Mouse (Mus musculus): ENCODE measurements around the gene Spesp1. TPM values are rescaled to one million over a fixed set of nuclear protein-coding genes. Genes with fewer than 3 reads are reported as not detected.

Gene Spesp1
- total RNA-seq, 2 experiments from 2014 or later = 0.16 TPM; not detected in 1

DNA sequence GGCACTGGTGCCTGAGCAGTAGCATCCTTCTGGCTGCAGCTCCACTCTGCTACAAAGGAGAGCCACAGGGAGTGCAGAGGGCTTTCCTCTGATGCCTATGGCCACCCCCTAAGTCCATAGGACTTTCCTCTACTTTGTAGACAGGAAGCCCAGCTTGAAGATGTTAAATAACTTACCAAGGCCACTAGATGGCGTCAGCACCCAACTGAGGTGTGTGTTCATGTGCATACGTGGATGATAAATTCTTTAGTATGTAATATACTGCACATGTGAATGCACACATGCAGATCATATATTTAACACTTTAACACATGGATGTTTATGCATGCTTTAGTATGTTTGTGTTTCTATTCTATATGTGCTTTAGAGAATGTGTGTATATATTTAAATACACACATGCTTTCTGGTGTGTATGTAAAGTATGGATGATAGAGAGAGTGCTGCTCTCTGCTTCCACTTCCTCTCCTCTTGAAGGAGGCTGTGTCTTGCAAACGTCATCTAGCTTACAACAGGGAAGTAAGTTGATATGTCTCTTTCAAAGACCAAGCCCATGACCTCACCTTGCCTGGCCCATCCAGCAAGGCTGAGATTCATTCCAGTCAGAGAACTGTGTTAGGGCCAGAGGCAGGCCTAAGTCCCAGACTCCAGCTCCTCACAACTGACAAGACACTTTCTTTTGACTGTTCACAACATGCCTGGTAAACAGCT lies 28.1 kb downstream of the Spesp1 start:
- DNase-seq (ENCODE audit: low spot score in 2 of 2) = no peak
- intact Hi-C loops (cut with DNase I) = loop anchor here (2.0 kb wide), 1 partner anchor 39 kb away; no protein-coding TSS in a partner anchor

- intact Hi-C loops (cut with DNase I) = no loop called here
- no peak for DNase-seq (ENCODE audit: low spot score in 2 of 2)
Measured at GRCm38 (mm10) chr9:62250296-62250695, 31.7 kb downstream of the Spesp1 start.

GRCm38 (mm10) chr9:62246380-62246942 lies 35.5 kb downstream of the Spesp1 start:
- DNase-seq (ENCODE audit: low spot score in 2 of 2) = no peak
- intact Hi-C loops (cut with DNase I) = no loop called here

DNA sequence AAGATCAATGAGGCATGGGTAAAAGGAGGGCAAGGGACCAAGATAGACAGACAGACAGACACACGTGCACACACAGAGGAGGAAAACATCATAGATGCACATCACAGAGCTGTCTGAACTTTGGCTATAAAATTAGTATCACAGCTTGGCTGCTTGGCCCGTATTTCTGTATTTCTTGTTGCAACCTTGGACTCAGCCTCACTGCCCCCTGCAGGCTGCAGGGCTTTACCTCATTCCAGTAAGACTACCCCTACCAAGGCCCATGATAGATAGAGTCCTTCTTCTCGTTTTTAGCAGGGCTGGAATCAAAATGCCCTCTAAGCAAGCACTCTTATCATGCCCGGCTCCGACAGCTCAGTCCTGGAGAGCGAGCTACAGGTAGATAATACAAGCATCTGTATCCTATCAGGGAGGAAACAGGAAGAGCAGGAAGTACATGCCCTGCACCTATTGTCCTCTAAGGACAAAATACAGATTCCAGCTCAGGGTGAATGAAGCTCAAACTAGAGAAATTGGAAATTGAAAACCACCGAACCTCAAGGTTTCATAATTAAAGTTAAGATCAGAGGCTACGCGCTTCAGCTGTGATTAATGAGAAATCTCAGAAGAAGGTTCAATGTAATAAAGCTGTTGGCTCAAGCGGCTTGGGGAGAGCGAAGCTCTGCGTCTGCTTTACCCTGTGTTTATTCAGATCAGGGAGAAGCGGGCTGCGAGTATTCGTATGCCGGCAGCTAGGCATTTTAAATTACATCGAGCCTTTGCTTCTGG lies 36.2 kb downstream of the Spesp1 start:
- no peak for DNase-seq (ENCODE audit: low spot score in 2 of 2)
- intact Hi-C loops (cut with DNase I) = loop anchor here (1.0 to 2.0 kb wide), 2 partner anchors 205 to 278 kb away; no protein-coding TSS in a partner anchor

GRCm38 (mm10) chr9:62244612-62245010 lies 37.4 kb downstream of the Spesp1 start:
- DNase-seq (ENCODE audit: low spot score in 2 of 2) = no peak
- intact Hi-C loops (cut with DNase I) = loop anchor here (1.0 to 5.0 kb wide), 4 partner anchors 122 to 297 kb away; partner anchors contain the start of genes Glce and Kif23

- intact Hi-C loops (cut with DNase I) = loop anchor here (2.0 to 5.0 kb wide), 3 partner anchors 122 to 297 kb away; partner anchors contain the start of genes Glce and Kif23
- peak; percentile 64 to 76 for DNase-seq (ENCODE audit: low spot score in 2 of 2)
Measured at GRCm38 (mm10) chr9:62243991-62244611, 37.9 kb downstream of the Spesp1 start.

- DNase-seq (ENCODE audit: low spot score in 2 of 2) = no peak
- intact Hi-C loops (cut with DNase I) = loop anchor here (5.0 kb wide), 2 partner anchors 118 to 293 kb away; partner anchors contain the start of genes Glce and Kif23
Measured at GRCm38 (mm10) chr9:62240036-62240435, 42.0 kb downstream of the Spesp1 start.

DNA sequence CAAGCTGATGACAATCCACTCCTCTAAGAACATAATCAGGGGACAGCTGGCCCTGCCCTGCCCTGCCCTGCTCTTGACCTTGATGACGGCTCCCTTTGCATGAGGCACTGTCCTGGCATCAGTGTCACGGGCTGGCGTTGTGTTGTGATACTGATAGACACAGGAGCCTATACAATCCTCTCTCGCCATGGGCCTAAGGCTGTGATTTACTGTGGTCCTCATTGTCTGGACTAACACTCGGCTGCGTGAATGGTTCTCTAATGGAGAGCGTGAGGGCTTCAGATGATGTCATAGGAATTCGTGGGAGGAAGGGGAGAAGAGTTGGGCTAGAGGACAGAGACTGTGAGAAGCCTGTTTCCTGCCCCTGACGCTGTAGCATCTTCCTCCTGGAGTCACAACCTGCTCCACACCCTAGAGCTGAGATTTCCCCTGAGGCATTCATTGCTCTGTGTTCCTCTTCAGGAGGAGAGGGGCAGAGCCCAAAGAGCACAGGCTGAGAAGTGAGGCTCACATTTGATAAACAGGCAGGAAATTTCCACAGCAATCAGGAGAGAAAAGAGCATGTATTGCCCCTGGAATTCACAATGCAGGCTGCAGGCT lies 44.5 kb downstream of the Spesp1 start:
- DNase-seq (ENCODE audit: low spot score in 2 of 2) = no peak
- intact Hi-C loops (cut with DNase I) = no loop called here

DNA sequence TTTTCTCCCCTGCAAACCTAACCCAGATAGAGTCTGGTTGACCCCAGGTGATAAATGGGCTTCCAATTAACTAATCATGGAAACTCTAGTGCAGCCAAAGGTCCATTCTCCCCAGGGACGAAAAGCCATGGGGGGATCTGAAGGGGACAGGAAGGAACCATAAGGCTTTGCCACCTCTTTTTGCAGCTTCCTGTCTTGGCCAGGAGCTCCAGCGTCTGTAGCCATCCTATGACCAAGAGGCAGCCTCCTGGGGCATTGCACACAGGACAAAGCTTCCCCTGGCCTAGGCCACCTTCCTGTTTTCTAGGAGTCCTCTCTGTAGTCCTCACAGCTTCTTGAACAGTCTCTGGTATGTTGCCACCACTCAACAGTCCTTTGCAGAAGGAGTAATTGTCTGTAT lies 46.5 kb downstream of the Spesp1 start:
- no peak for DNase-seq (ENCODE audit: low spot score in 2 of 2)
- intact Hi-C loops (cut with DNase I) = no loop called here

- intact Hi-C loops (cut with DNase I) = loop anchor here (5.0 kb wide), 1 partner anchor 50 kb away; no protein-coding TSS in a partner anchor
- DNase-seq (ENCODE audit: low spot score in 2 of 2) = no peak
Measured at GRCm38 (mm10) chr9:62232649-62233048, 49.4 kb downstream of the Spesp1 start.

GRCm38 (mm10) chr9:62231046-62231445 lies 51.0 kb downstream of the Spesp1 start:
- DNase-seq (ENCODE audit: low spot score in 2 of 2) = no peak
- intact Hi-C loops (cut with DNase I) = loop anchor here (5.0 kb wide), 1 partner anchor 49 kb away; no protein-coding TSS in a partner anchor

DNA sequence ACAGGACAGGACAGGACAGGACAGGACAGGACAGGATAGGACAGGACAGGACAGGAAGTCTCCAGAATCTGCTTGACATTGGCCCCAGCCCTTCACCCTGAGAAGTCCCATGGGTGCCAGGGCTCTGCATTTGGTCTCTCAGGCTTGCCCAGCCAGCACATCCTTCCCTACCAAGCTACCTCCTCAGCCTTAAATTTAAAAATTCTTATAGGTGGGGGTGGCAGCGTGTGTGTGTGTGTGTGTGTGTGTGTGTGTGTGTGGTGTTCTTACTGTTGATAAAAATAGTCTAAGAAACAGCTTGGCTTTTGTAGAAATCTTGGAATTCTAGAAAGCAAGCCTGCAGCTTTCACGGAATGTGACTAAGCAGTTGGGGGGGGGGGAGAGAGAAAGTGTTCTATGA lies 52.0 kb downstream of the Spesp1 start:
- intact Hi-C loops (cut with DNase I) = loop anchor here (5.0 kb wide), 1 partner anchor 48 kb away; no protein-coding TSS in a partner anchor
- DNase-seq (ENCODE audit: low spot score in 2 of 2) = peak; percentile 57 to 62

- peak; percentile 56 to 62 for DNase-seq (ENCODE audit: low spot score in 2 of 2)
- intact Hi-C loops (cut with DNase I) = loop anchor here (2.0 kb wide), 1 partner anchor 20 kb away; no protein-coding TSS in a partner anchor
Measured at GRCm38 (mm10) chr9:62222481-62222880, 59.5 kb downstream of the Spesp1 start.

DNA sequence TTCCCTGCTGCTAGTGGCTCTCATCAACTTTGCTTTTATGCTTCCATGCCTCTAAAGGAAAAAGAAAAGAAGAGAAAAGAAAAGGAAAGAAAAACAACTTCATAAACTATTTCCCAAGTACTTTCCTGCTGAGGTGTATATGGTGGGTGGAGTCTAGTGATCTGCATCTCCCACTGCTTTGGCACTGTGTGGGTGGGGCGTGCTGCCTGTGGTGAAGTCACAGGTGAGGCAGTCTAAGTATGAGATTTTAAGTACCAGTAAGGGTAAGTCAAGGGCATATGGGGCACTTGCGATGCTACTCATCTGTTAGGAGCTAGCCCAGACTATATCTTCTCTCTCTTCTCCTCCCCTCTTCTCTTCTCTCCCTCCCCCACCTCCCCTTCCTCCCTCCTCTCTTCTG lies 60.0 kb downstream of the Spesp1 start:
- intact Hi-C loops (cut with DNase I) = loop anchor here (2.0 kb wide), 1 partner anchor 19 kb away; no protein-coding TSS in a partner anchor
- DNase-seq (ENCODE audit: low spot score in 2 of 2) = no peak

Small RNA genes within 50 kb of the gene (microRNA-seq; reads per million reads assigned to microRNA genes)
- not detected for gene Gm25603

Other genes with a start within 250 kb of the Spesp1 start
- gene Glce, start 159.6 kb downstream of the Spesp1 start, total RNA-seq (2021) = 10 to 100 TPM; 28.5 to 31.1 TPM
- gene Anp32a, start 59.1 kb upstream of the Spesp1 start, total RNA-seq (2021) = 100 to 1,000 TPM; 232 to 281 TPM

All from left cerebral cortex, postnatal 36 days (tissue).